Mouse (Mus musculus) heart, postnatal 36 days (tissue): ENCODE measurements around the gene B4galt1. TPM values are rescaled to one million over a fixed set of nuclear protein-coding genes. Genes with fewer than 3 reads are reported as not detected.

Experiments used
- DNase-seq, 2 experiments: peaks; one replicate each; pipeline ENCODE4 v3.0.0; 2021 to 2022
- intact Hi-C: fragments of 180-260 bp; cut with DNase I; formaldehyde crosslinking; loops from one replicate; pipeline ENCODE4 v1.15.1; 2025
- total RNA-seq, 2 experiments: library from RNA; stranded (reverse); gene quantifications; 2 replicates each; pipeline ENCODE4 v1.2.3; 2021

Gene B4galt1
- total RNA-seq, 2 experiments from 2014 or later: 62.1 to 69.1 TPM

DNA sequence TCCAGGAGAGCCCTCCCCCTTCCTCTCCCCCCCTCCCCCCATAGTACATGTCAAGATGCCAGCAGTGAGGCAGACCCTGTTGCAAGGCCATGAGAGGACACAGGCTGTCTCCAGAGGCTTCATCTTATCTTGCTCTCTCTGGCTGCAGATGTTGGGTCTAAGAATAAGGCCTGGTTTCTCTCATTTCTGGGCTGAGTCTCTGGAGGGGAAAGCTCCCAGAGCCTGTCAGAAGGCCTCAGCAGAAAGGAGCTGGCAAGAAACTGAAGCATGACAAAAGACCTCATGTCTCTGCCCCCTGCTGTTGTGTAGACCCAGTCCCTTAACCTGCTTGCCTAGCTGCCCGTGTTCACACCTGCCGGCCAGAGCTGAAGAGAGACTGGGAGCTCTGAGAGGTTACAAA, 19.5 kb upstream of the B4galt1 start:
- intact Hi-C loops: no loop called here
- DNase-seq: peak in 1 of 2 experiments; percentile 44

DNA sequence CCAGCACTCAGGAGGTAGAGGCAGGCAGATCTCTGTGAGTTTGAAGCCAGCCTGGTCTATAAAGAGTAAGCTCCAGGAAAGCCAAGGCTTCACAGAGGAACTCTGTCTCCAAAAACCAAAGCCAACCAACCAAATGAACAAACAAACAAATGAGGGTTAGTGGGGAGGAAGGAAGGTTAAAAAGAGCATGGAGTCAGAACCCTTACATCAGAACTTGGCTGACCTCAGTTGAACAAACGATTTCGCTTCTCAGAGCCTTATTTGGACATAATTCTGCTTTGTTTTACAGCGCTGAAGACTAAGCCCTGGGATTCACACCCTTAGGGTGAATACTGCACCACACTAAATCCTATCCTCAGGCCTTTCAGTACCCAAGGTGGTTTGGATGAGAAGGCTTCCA, 18.3 kb upstream of the B4galt1 start:
- DNase-seq: no peak
- intact Hi-C loops: no loop called here

DNA sequence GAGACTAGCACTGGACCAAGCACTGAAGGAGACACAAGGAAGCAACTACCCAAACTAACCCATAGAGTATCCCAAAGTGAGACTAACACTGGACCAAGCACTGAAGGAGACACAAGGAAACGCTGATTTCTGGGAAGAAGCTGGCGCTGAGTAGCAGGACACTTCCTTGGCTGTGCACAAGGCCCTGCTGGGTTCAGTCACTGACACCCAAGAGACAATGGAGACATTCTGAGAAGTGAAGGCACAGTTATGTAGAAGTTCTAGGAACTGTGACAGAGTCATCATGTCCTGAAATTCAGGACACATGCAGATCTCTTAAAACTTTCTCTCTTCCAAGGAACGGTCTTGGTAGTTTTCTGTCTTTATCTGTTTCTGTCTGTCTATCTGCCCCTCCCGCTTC, 16.4 kb upstream of the B4galt1 start:
- intact Hi-C loops: no loop called here
- DNase-seq: no peak

DNA sequence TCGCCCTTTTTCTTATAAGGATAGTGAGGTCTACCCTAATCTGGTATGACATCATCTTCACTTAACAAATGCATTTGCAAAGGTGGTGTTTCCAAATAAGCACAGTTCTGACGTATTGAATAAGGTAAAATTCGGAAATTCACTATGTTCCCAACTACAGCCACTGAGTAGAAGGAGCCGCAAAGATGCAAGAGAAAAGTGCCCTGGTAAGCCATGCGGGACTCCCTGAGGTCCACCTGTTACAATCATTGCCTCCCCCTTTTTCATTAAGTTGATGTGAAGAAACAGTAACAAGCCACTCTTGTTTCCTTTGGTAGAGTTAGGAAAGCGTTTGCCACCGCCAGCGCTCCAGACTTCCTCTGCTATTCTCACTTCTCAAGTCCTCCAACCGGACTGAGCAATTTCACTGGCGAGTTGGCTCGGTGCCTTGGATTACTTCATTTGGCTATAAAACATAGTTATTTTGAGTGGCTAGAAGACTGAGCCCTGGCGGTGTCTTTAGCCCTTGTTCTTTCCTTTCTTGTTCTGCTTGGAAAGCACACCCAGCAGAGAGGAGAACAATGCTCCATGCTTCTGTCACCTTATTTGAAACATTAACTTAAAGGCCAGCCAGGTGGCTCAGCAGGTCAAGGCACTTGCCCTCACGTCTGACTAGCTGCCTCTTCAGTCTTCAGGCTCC, 14.9 kb upstream of the B4galt1 start:
- intact Hi-C loops: no loop called here
- DNase-seq: peak; percentile 79 to 84

DNA sequence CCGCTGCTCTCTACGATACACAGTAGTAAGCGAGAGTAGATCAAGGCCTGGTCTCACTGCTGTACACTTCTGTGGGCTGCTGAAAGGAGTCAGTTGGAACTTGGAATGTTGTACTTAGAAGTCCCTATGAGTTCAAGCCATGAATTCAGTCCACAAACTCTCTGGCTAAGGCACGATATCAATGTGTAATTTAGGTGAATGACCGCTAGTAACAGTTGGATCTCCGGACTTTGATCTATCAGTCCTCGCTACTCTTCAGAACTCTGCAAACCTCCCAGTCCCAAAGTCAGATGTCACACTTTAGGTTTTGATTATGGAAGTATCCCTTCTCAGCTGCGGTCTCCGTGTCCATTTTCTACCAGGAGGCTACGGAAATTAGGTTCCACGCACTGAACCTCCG, 10.6 kb upstream of the B4galt1 start:
- DNase-seq: no peak
- intact Hi-C loops: no loop called here

DNA sequence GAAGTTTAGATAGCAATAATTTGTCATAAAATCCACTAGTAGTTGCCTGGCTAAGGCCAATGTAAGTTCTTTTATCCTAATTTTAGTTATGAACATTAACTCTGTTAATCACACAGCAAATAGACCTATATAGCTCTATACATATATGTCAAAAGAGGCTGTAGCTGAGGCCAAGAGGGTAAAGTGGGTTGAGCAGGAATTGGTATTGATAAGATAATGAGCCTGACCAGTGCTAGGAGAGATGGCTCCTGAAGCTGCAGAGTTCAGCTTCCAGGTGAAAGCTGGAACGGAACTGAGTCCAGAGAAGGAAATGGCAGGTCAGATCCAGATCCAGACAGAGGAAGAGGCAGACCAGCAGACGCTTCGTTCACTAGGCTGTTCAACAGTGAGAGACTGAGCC, 9.5 kb upstream of the B4galt1 start:
- intact Hi-C loops: no loop called here
- no peak for DNase-seq

DNA sequence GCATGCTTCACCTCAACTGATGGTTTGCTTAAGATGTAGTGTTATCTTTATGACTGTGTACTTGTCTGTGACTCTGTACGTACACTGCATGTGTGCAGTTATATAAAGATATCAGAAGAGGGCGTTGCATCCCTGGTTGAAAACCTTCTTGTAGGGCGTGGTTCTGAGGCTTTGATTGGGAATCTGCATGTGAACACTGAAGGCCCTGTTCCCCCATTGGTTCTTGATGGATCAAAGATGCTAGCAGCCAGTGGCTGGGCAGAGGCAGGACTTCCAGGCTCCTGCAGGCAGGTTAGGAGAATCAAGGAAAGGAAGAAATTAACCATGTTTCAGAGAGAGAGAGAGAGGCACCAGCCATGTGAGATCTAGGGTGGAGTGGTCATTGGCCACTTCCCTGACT, 7.3 kb upstream of the B4galt1 start:
- intact Hi-C loops: no loop called here
- DNase-seq: no peak

DNA sequence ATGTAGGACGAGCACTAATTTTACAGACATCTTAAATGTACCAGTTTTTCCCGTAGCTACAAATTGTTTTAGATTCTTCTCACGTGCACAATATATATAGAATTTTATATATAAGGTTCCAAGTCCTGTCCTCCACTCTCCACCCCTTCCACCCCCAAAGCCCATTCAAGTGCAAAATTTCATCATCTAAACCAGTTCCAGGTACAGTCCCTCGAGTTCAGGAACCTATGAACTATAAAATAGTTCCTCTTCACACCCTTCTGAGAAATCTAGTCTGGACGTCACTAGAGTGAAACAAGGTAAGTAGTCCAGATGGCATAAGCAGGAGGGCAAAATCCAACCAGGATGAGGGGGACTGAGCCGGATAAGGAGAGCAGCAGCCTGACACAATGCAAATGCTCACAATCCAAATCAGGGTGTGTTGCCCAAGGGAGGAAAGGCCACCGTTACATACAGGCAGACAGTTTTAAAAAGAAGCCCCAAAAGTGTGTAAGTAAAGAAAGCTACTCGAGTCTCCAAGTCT, 4.1 kb upstream of the B4galt1 start:
- no peak for DNase-seq
- intact Hi-C loops: loop anchor here (2.0 kb wide), 1 partner anchor 49 kb away; no protein-coding TSS in a partner anchor

DNA sequence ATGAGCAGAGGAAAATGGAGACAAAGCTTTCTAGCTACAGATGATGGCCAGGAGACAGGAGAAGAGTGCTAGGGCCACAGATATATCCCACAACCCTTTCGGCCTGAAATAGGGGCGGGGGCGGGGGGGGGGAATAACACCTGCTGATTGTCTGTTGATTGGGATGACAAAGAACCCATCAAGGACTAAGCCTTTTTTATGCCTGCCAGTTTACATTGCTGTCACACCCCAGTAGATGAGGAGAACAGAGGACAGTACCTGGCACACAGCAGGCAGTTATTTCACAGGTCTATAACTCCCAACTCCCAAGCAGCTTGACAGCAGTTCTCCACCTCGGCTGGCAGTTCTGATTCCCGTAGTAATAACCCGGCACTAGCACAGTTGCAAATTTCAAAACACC, 2.8 kb upstream of the B4galt1 start:
- intact Hi-C loops: loop anchor here (2.0 kb wide), 1 partner anchor 50 kb away; no protein-coding TSS in a partner anchor

DNA sequence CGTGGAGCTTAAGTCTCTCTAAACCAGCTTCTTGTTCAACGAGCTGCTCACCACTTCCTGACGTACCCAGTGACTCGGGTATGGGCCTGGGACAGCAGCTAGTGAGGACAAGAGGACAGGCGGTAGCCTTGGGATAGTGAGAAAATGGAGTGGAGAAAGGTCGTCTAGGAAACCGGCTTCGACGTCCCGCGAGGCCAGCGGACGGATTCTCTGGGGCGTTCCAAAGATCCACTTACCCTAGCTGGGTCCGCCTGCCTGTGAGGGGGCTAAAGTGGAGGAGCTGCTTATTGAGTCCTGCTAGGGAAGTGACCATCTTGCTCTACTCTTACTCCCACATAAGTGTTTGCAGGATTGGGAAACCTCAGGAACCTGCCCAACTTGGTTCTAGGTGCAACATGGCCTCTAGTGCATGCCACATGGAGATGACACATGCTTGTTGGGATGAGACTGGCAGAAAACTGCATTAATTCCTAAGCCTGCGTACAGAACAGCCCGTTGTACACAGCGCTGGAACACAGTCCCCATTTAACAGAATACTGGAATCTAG, 655 bp upstream of the B4galt1 start:
- no peak for DNase-seq
- intact Hi-C loops: loop anchor here (2.0 to 5.0 kb wide), 2 partner anchors 80 to 93 kb away; partner anchors contain the start of genes Bag1 and Chmp5

More for the DNA sequence above, 2.8 kb upstream of the B4galt1 start:
- no peak for DNase-seq

DNA sequence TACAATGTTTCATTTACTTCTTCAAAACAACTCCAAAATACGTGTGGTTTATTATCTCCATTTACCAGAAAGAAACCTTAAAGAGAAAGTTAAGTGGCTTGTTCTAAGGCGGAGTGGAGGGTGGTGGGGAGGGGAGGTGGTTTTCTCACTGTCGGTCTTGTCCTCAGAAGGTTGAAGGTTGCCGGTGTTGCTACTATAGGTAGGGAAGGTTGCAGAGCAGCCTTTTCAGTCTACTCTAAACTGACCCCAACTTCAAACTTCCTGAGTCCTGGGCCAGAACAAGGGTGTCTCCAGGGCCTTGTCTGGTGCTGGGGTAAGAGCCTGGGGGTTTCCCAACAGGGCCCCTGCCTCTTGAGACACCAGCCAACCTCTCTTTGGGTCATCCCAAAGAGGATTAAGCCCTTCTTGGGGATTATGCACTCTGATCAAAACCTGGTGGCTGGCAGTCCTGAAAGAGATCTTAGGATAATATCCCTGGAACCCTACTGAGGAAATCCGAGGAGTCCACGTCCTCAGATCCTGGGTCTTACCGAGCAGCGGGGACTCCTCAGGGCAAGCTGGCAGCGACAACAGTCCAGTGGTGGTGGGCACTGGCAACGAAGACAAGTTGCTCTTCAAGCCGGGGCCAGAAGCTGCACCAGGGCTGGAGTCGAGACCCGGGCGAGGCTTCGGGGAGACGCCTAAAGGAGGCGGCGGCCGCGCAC, 792 bp downstream of the B4galt1 start:
- no peak for DNase-seq

DNA sequence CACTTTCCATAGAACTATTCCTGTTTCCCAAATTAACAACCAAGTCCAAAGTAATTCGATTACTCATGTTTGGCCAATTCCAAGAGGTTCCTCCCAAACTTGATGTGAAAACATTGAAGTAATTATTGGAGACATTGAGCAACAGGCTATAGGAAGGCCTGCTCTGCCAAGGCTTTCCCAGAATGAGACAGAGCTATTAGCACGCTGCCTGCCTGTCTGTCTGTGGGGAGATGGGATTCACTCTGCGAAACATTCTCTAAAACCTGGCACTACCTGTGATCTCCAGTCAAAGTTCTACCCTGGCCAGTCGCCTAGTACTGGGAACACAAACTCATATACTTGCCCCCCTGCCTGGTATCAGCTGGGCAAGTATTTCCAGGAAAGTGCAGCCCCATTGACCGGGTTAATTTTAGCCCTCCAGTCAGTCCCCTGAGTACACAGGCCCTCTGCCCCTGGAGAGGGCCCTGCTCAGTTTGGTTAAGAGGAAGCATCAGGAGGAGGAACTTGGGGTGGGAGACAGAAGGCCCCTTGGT, 1.5 kb downstream of the B4galt1 start:
- DNase-seq: peak in 1 of 2 experiments; percentile 71
- intact Hi-C loops: loop anchor here (2.0 to 5.0 kb wide), 2 partner anchors 32 to 95 kb away; partner anchors contain the start of genes Bag1 and Chmp5

More for the DNA sequence above, 792 bp downstream of the B4galt1 start:
- intact Hi-C loops: loop anchor here (2.0 to 5.0 kb wide), 2 partner anchors 32 to 94 kb away; partner anchors contain the start of genes Bag1 and Chmp5

DNA sequence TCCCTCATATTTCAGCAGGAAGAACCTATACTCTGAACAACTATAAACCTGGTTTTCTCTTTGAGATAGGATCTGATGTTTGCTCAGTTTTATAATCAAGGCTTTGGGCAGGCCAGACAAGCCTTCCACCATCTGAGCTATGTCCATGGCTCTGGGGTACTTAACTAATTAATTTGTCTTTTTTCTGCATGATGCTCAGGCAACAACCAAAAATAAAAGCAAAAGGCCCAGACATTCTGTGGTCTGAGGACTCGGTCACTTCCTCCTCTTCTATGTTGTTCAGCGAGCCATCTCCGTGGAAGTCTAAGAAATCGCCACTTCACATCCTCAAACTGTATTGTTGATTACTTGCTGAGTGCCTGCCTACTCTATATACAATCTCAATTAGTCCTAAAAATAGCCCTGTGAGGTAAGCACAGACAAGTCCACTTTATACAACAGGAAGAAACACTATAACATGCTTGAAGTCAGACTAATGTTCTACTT, 2.0 kb downstream of the B4galt1 start:
- no peak for DNase-seq
- intact Hi-C loops: loop anchor here (2.0 to 5.0 kb wide), 2 partner anchors 31 to 95 kb away; partner anchors contain the start of genes Bag1 and Chmp5

DNA sequence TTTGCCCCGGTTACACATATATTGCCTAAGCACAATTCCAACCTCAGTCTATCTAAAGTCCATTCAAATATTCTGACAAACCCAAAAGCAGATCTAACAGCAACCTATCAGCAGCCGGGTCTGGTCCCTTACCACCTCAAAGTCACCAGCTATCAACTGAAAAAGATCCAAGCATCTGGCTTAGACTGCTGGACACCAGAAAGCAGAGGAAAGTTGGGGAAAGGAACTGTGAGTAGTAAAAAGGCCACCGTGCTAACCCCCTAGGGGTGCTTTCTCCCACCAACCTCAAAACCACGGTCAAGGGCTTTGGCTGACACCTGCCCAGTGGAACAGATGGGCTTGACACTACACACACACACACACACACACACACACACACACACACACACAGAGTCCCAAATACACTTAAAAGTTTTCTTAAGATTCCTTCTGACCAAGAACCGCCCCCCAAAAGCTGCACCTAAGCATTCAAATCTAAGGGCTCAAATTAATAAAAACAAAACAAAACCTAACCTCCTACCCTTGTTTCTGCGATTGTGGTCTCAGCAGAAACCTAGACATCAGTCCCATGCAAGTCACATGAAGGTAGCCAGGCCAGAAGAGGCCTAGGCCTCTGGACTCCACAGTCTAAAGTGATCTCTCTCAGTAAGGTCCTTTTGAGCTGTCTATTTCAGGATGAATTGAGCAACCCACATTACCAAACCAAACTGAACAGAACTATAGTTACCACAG, 2.6 kb downstream of the B4galt1 start:
- intact Hi-C loops: loop anchor here (5.0 kb wide), 1 partner anchor 96 kb away; the partner anchor contains the start of genes Bag1 and Chmp5
- no peak for DNase-seq

DNA sequence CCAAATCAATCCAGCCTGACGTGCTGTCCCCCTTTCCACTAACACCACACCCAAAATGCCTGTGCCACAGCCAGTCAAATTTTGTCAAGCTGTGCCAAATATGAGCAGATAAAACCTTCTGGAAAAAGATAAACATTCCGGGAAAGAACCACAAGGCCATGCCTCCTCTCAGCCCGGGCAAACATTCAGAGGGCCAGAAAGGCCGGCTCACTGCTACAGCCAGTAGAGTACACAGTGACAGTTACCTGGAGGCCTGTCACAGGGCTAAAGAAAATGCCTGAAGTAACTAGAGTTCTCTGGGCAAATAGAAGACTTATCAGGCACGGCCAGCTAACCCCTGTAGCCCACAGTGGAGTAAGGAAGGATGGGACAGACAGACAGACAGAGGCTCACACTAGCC, 3.2 kb downstream of the B4galt1 start:
- peak in 1 of 2 experiments; percentile 65 for DNase-seq

DNA sequence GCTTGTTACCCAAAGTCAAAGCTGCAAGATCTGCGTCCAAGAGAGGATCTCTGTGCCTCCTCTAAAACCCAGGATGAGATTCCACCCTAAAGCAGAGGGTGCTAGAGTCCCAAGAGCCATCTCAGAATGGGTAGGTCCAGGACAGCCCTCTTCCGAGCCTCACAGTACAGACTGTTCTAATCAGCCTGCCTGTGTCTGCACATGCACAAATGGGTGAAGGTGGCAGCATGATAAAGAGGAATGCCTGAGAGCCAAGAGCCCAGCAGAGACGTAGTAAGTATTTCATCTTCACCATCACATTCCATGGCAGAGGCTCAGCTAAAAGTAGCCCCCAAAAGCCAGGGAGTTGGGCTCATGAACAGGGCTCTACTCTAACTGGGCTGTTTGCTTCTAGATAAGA, 4.3 kb downstream of the B4galt1 start:
- DNase-seq: no peak
- intact Hi-C loops: no loop called here

More for the DNA sequence above, 3.2 kb downstream of the B4galt1 start:
- intact Hi-C loops: loop anchor here (5.0 kb wide), 1 partner anchor 97 kb away; the partner anchor contains the start of genes Bag1 and Chmp5

DNA sequence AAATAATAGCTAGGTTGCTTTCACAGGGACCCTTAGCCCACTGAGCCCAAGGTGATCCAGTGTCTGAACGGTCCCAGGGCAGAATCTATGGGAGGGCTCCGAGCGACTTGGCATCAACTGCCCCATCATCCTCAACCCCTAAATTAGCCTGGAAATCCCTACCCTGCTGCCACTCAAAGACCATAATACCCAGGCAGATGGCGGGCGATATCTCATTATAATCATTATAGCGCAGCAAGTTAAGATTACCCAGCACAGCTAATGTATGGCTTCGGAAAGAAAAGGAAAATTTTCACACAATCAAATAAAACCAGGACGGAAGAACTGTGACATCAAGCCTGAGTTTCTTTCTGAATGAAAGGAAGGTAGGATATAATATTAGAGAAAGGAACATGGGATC, 5.6 kb downstream of the B4galt1 start:
- intact Hi-C loops: no loop called here
- no peak for DNase-seq

DNA sequence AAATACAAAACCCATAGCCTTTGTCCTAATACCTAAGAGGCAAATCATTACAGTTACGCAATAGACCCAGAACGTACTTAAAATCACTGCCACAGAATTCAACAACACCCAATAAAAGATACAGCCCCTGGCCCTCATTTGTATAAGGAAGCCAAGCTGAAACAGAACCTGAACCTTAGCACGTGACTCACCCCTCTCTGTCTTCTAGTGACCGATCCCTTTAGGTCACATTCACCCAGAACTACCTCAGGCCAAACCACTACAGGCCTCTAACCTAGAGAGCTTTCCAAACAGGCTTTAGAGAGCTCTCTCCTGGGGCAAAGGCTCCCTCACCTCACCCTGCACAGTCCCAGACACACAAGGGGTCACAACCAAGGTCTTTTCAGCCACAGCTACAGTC, 6.6 kb downstream of the B4galt1 start:
- DNase-seq: no peak
- intact Hi-C loops: no loop called here

DNA sequence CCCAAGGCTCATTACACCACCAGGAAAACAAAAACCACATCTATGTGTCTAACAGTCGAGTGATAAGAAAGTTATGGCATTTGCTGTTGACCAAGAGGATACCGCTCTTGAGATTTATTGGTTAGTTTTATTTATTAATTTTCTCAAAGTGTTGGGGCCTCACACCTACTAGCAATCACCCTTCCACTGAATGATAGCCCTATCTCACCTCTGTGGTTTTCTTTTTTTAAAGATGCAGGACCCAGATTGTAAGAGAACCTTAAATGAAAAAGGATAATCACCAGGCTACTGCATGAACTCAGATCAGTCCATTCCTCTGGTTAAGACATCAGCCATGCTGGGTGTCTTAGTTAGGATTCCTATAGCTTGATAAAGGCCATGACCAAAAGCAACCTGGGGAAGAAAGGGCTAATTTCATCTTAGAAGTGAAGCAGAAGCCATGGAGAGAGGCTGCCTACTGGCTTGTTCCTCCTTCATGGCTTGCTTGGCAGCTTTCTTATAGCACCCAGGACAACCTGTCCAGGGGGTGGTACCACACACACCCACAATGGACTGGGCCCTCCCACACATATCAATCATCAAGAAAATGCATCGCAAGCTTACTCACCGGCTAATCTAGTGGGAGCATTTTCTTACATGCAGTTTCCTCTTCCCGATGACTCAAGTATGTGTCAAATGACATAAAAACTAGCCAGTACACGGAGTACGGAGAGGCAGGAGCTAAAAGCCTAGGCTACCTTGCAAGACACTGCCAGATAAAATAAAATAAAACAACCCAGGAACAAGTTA, 7.5 kb downstream of the B4galt1 start:
- intact Hi-C loops: no loop called here
- no peak for DNase-seq
